In genomic region chr5:140502925-140503324, GRCm38 (mm10) we compare ENCODE assay signal across 9 mouse cellular contexts. TPM values are rescaled to one million over a fixed set of nuclear protein-coding genes. Genes with fewer than 3 reads are reported as not detected.
DNase-seq lines count a peak whose midpoint lies in the region; ATAC-seq and TF ChIP-seq lines count a peak whose summit lies in the region.
"Not testable (repeated sequence)": the region's sequence is repeated elsewhere in the genome, so short reads cannot be mapped to it uniquely, and the experiment has no call there.
"Had no signal": no experiment of that assay in that cellular context is flagged by ENCODE, and none has a peak within 500 bp of the region (broad histone marks: within the 10 kb centered on the region; RNA-seq: fewer than 3 reads in every experiment).

No protein-coding gene starts in this region.

- H3K9ac ChIP-seq in lung, embryonic 14.5 days = peak overlapping the region; percentile 51; the same call in 1 of the 2 replicates
- peak overlapping the region; percentile 42 for H3K9ac ChIP-seq in neural tube, embryonic 12.5 days

- not testable (repeated sequence) for H3K9me3 ChIP-seq in hindbrain, embryonic 10.5 days; lung, embryonic 14.5 days (ENCODE audit: low read depth, low read length); neural tube, embryonic 12.5 days

- 1% methylated on average over 12 of the region's 12 CpGs for WGBS in hindbrain, embryonic 10.5 days
- WGBS in lung, embryonic 14.5 days = under 1% methylated on average over 12 of the region's 12 CpGs
- WGBS in neural tube, embryonic 12.5 days = 0% methylated on average over 12 of the region's 12 CpGs

- H3K4me2 ChIP-seq in lung, embryonic 14.5 days = peak overlapping the region; percentile 59
- H3K4me2 ChIP-seq in neural tube, embryonic 12.5 days (replicated peaks) = peak overlapping the region; percentile 49

- peaks cover 52% of the 10 kb centered on the region for H3K4me1 ChIP-seq in hindbrain, embryonic 10.5 days (replicated peaks)
- H3K4me1 ChIP-seq in lung, embryonic 14.5 days (ENCODE audit: insufficient read depth) = peaks cover 16% of the 10 kb centered on the region
- H3K4me1 ChIP-seq in neural tube, embryonic 12.5 days = peaks cover 41% of the 10 kb centered on the region

- TF ChIP-seq CTCF in lung, embryonic 14.5 days (IDR thresholded peaks at IDR 0.05; ENCODE audit: low read depth) = not testable (repeated sequence)

- peak overlapping the region; percentile 41 for H3K4me3 ChIP-seq in hindbrain, embryonic 10.5 days
- H3K4me3 ChIP-seq in lung, embryonic 14.5 days (ENCODE audit: low read depth, low read length) = peak overlapping the region; percentile 14
- H3K4me3 ChIP-seq in neural tube, embryonic 12.5 days = not testable (repeated sequence)

- not testable (repeated sequence) for H3K36me3 ChIP-seq in hindbrain, embryonic 10.5 days; lung, embryonic 14.5 days (ENCODE audit: insufficient read depth); neural tube, embryonic 12.5 days

- DNase-seq in MN1 (ENCODE audit: low spot score) = peak; percentile 71
- peak; percentile 69 for DNase-seq in embryo, embryonic 11 days
- peak; percentile 56 for DNase-seq in gastrocnemius, postnatal 10 days
- DNase-seq in hindbrain, embryonic 10.5 days (ENCODE audit: low spot score) = peak; percentile 52
- peak; percentile 86 for DNase-seq in kidney, postnatal 14 days
- DNase-seq in lung, embryonic 14.5 days = peak; percentile 72
- peak; percentile 54 for DNase-seq in thymus, postnatal 4 days

- H3K27ac ChIP-seq in hindbrain, embryonic 10.5 days = peak overlapping the region; percentile 79
- peak overlapping the region; percentile 48; the same call in 1 of the 2 replicates for H3K27ac ChIP-seq in lung, embryonic 14.5 days (ENCODE audit: low read depth)
- H3K27ac ChIP-seq in neural tube, embryonic 12.5 days = not testable (repeated sequence)

- peak; percentile 9; the same call in 1 of the 2 replicates for ATAC-seq in lung, embryonic 14.5 days (ENCODE audit: insufficient read depth)
- ATAC-seq in neural tube, embryonic 12.5 days (ENCODE audit: low FRiP score, low read depth) = not testable (repeated sequence)

- H3K27me3 ChIP-seq in hindbrain, embryonic 10.5 days (ENCODE audit: insufficient read depth, poor library complexity, severe bottlenecking) = peaks cover 11% of the 10 kb centered on the region
- not testable (repeated sequence) for H3K27me3 ChIP-seq in lung, embryonic 14.5 days (ENCODE audit: insufficient read depth, low read length); neural tube, embryonic 12.5 days (replicated peaks)

RNA-seq across cellular contexts. Expression of gene Chst12, which starts 2.4 kb away (rescaled TPM):
- total RNA-seq in gastrocnemius, postnatal 10 days (2021) = 10 to 100 TPM in 1 of 2 experiments, 1 to 10 TPM in 1; 9.6 to 14.5 TPM
- 15.7 and 18.8 TPM in 2 replicates for polyA plus RNA-seq in hindbrain, embryonic 10.5 days (2016; fragmentation: Nextera tagmentation; extraction: Ambion mirVana)
- polyA plus RNA-seq in lung, embryonic 14.5 days (2014; fragmentation: Nextera tagmentation; extraction: Ambion mirVana) = 21.5 and 22.0 TPM in 2 replicates
- polyA plus RNA-seq in neural tube, embryonic 12.5 days (2016; fragmentation: Nextera tagmentation; extraction: Ambion mirVana) = 17.5 and 19.2 TPM in 2 replicates

RNA-seq across cellular contexts. Expression of gene Gm4869, which starts 57.5 kb away (rescaled TPM):
- total RNA-seq in gastrocnemius, postnatal 10 days (2021) = not detected
- polyA plus RNA-seq in hindbrain, embryonic 10.5 days (2016; fragmentation: Nextera tagmentation; extraction: Ambion mirVana) = not detected in 2 replicates
- polyA plus RNA-seq in lung, embryonic 14.5 days (2014; fragmentation: Nextera tagmentation; extraction: Ambion mirVana) = not detected in 2 replicates
- 0.06 TPM in 1 of 2 replicates, not detected in the other for polyA plus RNA-seq in neural tube, embryonic 12.5 days (2016; fragmentation: Nextera tagmentation; extraction: Ambion mirVana)
- total RNA-seq: layer of hippocampus, postnatal 25 days had no signal
